Mouse (Mus musculus) liver, postnatal 0 days (tissue): ENCODE data around the gene S100a14. TPM values are rescaled to one million over a fixed set of nuclear protein-coding genes. Genes with fewer than 3 reads are reported as not detected.

Source experiments
- ATAC-seq: fragments of 200-750 bp; cut with Nextera tagmentation; 2 replicates; pipeline ENCODE4 v1.8.0; 2017; ENCODE audit warnings: mild to moderate bottlenecking, moderate library complexity
- DNase-seq: peaks from one replicate; pipeline ENCODE4 v3.0.0-alpha.2; 2016
- H3K27ac ChIP-seq: fragments of 300-500 bp; sonication (generic); 2 replicates; pipeline ENCODE4 v1.5.1; 2014; ENCODE audit warnings: antibody characterized with exemption, moderate library complexity, mild to moderate bottlenecking, low read depth
- H3K27me3 ChIP-seq: fragments of 300-500 bp; sonication (generic); 2 replicates; pipeline ENCODE4 v1.6.1; 2014; ENCODE audit warnings: low read length, control low read depth, mixed read lengths; ENCODE audit not compliant: insufficient read depth
- H3K36me3 ChIP-seq: fragments of 300-500 bp; sonication (generic); replicated peaks from 2 replicates; pipeline ENCODE4 v1.6.1; 2014; ENCODE audit warnings: mild to moderate bottlenecking, control low read depth, low read length, moderate library complexity, mixed read lengths; ENCODE audit not compliant: insufficient read depth
- H3K4me1 ChIP-seq: fragments of 300-500 bp; sonication (generic); 2 replicates; pipeline ENCODE4 v1.6.1; 2014; ENCODE audit warnings: antibody characterized with exemption, mild to moderate bottlenecking, control low read depth; ENCODE audit not compliant: insufficient read depth
- H3K4me2 ChIP-seq: fragments of 300-500 bp; sonication (generic); 2 replicates; pipeline ENCODE4 v1.6.1; 2014; ENCODE audit warnings: low read depth, mild to moderate bottlenecking, low read length, moderate library complexity, mixed read lengths
- H3K4me3 ChIP-seq: fragments of 300-500 bp; sonication (generic); 2 replicates; pipeline ENCODE4 v1.5.1; 2014; ENCODE audit warnings: low read depth, low read length
- H3K9ac ChIP-seq: fragments of 300-500 bp; sonication (generic); replicated peaks from 2 replicates; pipeline ENCODE4 v1.6.1; 2014; ENCODE audit warnings: mild to moderate bottlenecking, moderate library complexity
- H3K9me3 ChIP-seq: fragments of 300-500 bp; sonication (generic); 2 replicates; pipeline ENCODE4 v1.6.1; 2016; ENCODE audit warnings: mild to moderate bottlenecking, control low read depth, low read length, mixed read lengths
- CTCF ChIP-seq: sonication (generic); IDR thresholded peaks from 2 replicates; pipeline ENCODE4 v1.5.1; 2016; ENCODE audit warnings: antibody characterized with exemption, low read depth
- EP300 ChIP-seq: IDR thresholded peaks from 2 replicates; pipeline ENCODE4 v1.6.1; 2016; ENCODE audit warnings: antibody characterized with exemption, low read depth, mild to moderate bottlenecking
- WGBS: fragments of 180-500 bp; shearing (Covaris S2); extraction: QIAGEN DNeasy Blood & Tissue Kit; methylation state at CpG from one replicate; pipeline ENCODE4 v1.1.7; 2014; ENCODE audit not compliant: insufficient replicate concordance; 5-methylcytosine and 5-hydroxymethylcytosine counted together
- polyA plus RNA-seq: library from polyadenylated mRNA; unstranded; fragments of >200 nt; fragmentation: Nextera tagmentation; extraction: Ambion mirVana; gene quantifications from 2 replicates; pipeline ENCODE4 v1.2.1, GENCODE M21; 2015

S100a14 gene
- polyA plus RNA-seq, 1 experiment from 2014 or later: not detected

- Histone ChIP-seq H3K4me1 (no peaks in the 10 kb centered on the region), H3K4me2 (no peak overlapping the region), H3K9me3 (no peaks in the 10 kb centered on the region), H3K36me3 (no peaks in the 10 kb centered on the region), H3K27me3 (no peaks in the 10 kb centered on the region), H3K9ac (no peak overlapping the region), H3K4me3 (no peak overlapping the region), H3K27ac (no peak overlapping the region)
- ATAC-seq: no peak
- WGBS: 69% methylated on average over 3 of the region's 3 CpGs
- no peak for TF ChIP-seq CTCF
- TF ChIP-seq EP300: no peak
- no peak for DNase-seq
Observed at GRCm38 (mm10) chr3:90575320-90575719, 48.7 kb downstream of the S100a14 start.

GRCm38 (mm10) chr3:90576351-90577001 lies 49.8 kb downstream of the S100a14 start:
- 72% methylated on average over 10 of the region's 10 CpGs for WGBS
- H3K9me3 ChIP-seq: no peaks in the 10 kb centered on the region
- no peak for TF ChIP-seq EP300
- TF ChIP-seq CTCF: no peak
- no peaks in the 10 kb centered on the region for H3K27me3 ChIP-seq
- H3K4me1 ChIP-seq: no peaks in the 10 kb centered on the region
- no peaks in the 10 kb centered on the region for H3K36me3 ChIP-seq
- H3K4me2 ChIP-seq: no peak overlapping the region
- ATAC-seq (no peak), DNase-seq (no peak)
- no peak overlapping the region for H3K9ac ChIP-seq
- H3K27ac ChIP-seq: no peak overlapping the region
- H3K4me3 ChIP-seq: no peak overlapping the region

Other genes starting within 250 kb of the S100a14 start
- gene Gatad2b, start 233.7 kb upstream of the S100a14 start, polyA plus RNA-seq: 2.3 and 3.1 TPM in 2 replicates
- 0.58 and 0.69 TPM in 2 replicates for gene Slc27a3, start 136.9 kb upstream of the S100a14 start, polyA plus RNA-seq
- gene Ints3, start 93.2 kb upstream of the S100a14 start, polyA plus RNA-seq: 4.0 and 4.6 TPM in 2 replicates
- 5.9 and 6.2 TPM in 2 replicates for gene Npr1, start 61.0 kb upstream of the S100a14 start, polyA plus RNA-seq
- 23.1 and 27.6 TPM in 2 replicates for gene Ilf2, start 50.7 kb upstream of the S100a14 start, polyA plus RNA-seq
- 23.6 and 24.2 TPM in 2 replicates for gene Snapin, start 35.8 kb upstream of the S100a14 start, polyA plus RNA-seq
- gene Chtop, start 17.4 kb upstream of the S100a14 start, polyA plus RNA-seq: 39.9 and 42.9 TPM in 2 replicates
- gene S100a1, start 12.5 kb upstream of the S100a14 start, polyA plus RNA-seq: 116 and 118 TPM in 2 replicates
- gene S100a13, start 12.4 kb upstream of the S100a14 start, polyA plus RNA-seq: 35.5 and 36.1 TPM in 2 replicates
- 41.3 and 43.5 TPM in 2 replicates for gene S100a16, start 10.4 kb downstream of the S100a14 start, polyA plus RNA-seq
- not detected in 2 replicates for gene S100a3, start 33.7 kb downstream of the S100a14 start, polyA plus RNA-seq
- not detected in 2 replicates for gene S100a2, start 63.4 kb downstream of the S100a14 start, polyA plus RNA-seq
- not detected in 2 replicates for gene Gm42674, start 75.0 kb downstream of the S100a14 start, polyA plus RNA-seq
- gene S100a4, start 76.9 kb downstream of the S100a14 start, polyA plus RNA-seq: 4.0 and 4.6 TPM in 2 replicates
- gene S100a5, start 81.7 kb downstream of the S100a14 start, polyA plus RNA-seq: not detected in 2 replicates
- 49.1 and 55.6 TPM in 2 replicates for gene S100a6, start 86.0 kb downstream of the S100a14 start, polyA plus RNA-seq
- not detected in 2 replicates for gene S100a7a, start 127.2 kb downstream of the S100a14 start, polyA plus RNA-seq
- gene S100a8, start 142.1 kb downstream of the S100a14 start, polyA plus RNA-seq: 3,883 and 4,059 TPM in 2 replicates
- 2,494 and 2,662 TPM in 2 replicates for gene S100a9, start 168.9 kb downstream of the S100a14 start, polyA plus RNA-seq
- gene Pglyrp4, start 200.1 kb downstream of the S100a14 start, polyA plus RNA-seq: not detected in 2 replicates